Mouse (Mus musculus) kidney, postnatal 0 days (tissue): Measurements from ENCODE around the gene Suclg2. TPM values are rescaled to one million over a fixed set of nuclear protein-coding genes. Genes with fewer than 3 reads are reported as not detected.

Experiments
- ATAC-seq: fragments of 200-750 bp; cut with Nextera tagmentation; replicated peaks from 2 replicates; pipeline ENCODE4 v1.8.0; 2017; ENCODE audit warnings: low read depth, moderate number of reproducible peaks, moderate TSS enrichment, moderate library complexity; ENCODE audit not compliant: low FRiP score
- DNase-seq: peaks from one replicate; pipeline ENCODE4 v3.0.0-alpha.2; 2016; ENCODE audit warnings: low spot score
- H3K27ac ChIP-seq: fragments of 300-500 bp; sonication (generic); 2 replicates; pipeline ENCODE4 v1.5.1; 2014; ENCODE audit warnings: mild to moderate bottlenecking
- H3K27me3 ChIP-seq: fragments of 300-500 bp; sonication (generic); 2 replicates; pipeline ENCODE4 v1.6.1; 2014; ENCODE audit warnings: low read length, mixed read lengths; ENCODE audit not compliant: insufficient read depth
- H3K36me3 ChIP-seq: fragments of 300-500 bp; sonication (generic); 2 replicates; pipeline ENCODE4 v1.6.1; 2014; ENCODE audit warnings: low read length, mixed read lengths; ENCODE audit not compliant: insufficient read depth
- H3K4me1 ChIP-seq: fragments of 300-500 bp; sonication (generic); replicated peaks from 2 replicates; pipeline ENCODE4 v1.6.1; 2014; ENCODE audit warnings: antibody characterized with exemption, low read length, mixed read lengths; ENCODE audit not compliant: insufficient read depth
- H3K4me2 ChIP-seq: fragments of 300-500 bp; sonication (generic); 2 replicates; pipeline ENCODE4 v1.6.1; 2014; ENCODE audit warnings: mild to moderate bottlenecking, low read length, moderate library complexity, mixed read lengths
- H3K4me3 ChIP-seq: fragments of 300-500 bp; sonication (generic); replicated peaks from 2 replicates; pipeline ENCODE4 v1.5.1; 2014; ENCODE audit warnings: low read depth, low read length
- H3K9ac ChIP-seq: fragments of 300-500 bp; sonication (generic); 2 replicates; pipeline ENCODE4 v1.6.1; 2014; ENCODE audit warnings: low read depth, low read length
- H3K9me3 ChIP-seq: fragments of 300-500 bp; sonication (generic); replicated peaks from 2 replicates; pipeline ENCODE4 v1.6.1; 2016; ENCODE audit warnings: low read length, inconsistent platforms, mixed read lengths
- CTCF ChIP-seq: IDR thresholded peaks from 2 replicates; pipeline ENCODE4 v1.5.1; 2016; ENCODE audit warnings: antibody characterized with exemption, low read depth, mild to moderate bottlenecking, moderate library complexity
- WGBS: fragments of 180-500 bp; shearing (Covaris S2); extraction: QIAGEN DNeasy Blood & Tissue Kit; methylation state at CpG from one replicate; pipeline ENCODE4 v1.1.7; 2014; 5-methylcytosine and 5-hydroxymethylcytosine counted together
- polyA plus RNA-seq: library from polyadenylated mRNA; unstranded; fragments of >200 nt; fragmentation: Nextera tagmentation; extraction: Ambion mirVana; gene quantifications from 2 replicates; pipeline ENCODE4 v1.2.1, GENCODE M21; 2015

Suclg2 gene
- polyA plus RNA-seq, 1 experiment from 2014 or later: 143 TPM

GRCm38 (mm10) chr6:95546189-95546832, 172.3 kb downstream of the Suclg2 start:
- H3K9ac ChIP-seq: no peak overlapping the region
- ATAC-seq: no peak
- H3K4me2 ChIP-seq: no peak overlapping the region
- no peak for TF ChIP-seq CTCF
- H3K9me3 ChIP-seq: no peaks in the 10 kb centered on the region
- H3K4me1 ChIP-seq: 0 out of 2 replicates have a peak, but pooled peaks cover 3% of the 10 kb centered on the region
- no peaks in the 10 kb centered on the region; the same call in 1 of the 2 replicates for H3K36me3 ChIP-seq
- H3K27me3 ChIP-seq: no peaks in the 10 kb centered on the region
- no peak overlapping the region for H3K27ac ChIP-seq
- no peak overlapping the region for H3K4me3 ChIP-seq
- 69% methylated on average over 7 of the region's 7 CpGs for WGBS
- peak; percentile 9 for DNase-seq

GRCm38 (mm10) chr6:95545714-95546113, 172.9 kb downstream of the Suclg2 start:
- Histone ChIP-seq H3K4me1 (0 out of 2 replicates have a peak, but pooled peaks cover 3% of the 10 kb centered on the region), H3K4me2 (no peak overlapping the region), H3K27me3 (no peaks in the 10 kb centered on the region), H3K9me3 (no peaks in the 10 kb centered on the region), H3K27ac (no peak overlapping the region), H3K9ac (no peak overlapping the region), H3K36me3 (no peaks in the 10 kb centered on the region; the same call in 1 of the 2 replicates), H3K4me3 (no peak overlapping the region)
- ATAC-seq (no peak), DNase-seq (peak; percentile 16)
- no peak for TF ChIP-seq CTCF

DNA sequence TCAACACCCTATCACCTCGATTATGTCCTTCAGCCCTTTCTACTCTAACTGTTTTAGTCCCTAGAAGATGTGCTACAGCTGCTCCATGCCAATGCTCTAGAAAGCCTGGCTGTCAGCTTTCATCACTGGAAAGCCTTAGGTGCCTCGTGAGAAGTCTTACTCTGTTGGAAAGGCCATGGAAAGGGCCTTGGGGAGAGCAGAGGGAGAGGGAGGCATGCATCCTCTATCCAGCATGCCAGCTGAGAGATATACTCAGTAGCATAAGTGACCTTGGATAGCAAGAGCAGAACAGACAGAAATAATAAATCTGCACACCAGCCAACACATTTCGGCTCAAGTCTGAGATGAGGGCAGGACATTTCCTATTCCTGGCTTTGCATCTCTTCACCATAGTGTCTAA, 173.3 kb downstream of the Suclg2 start:
- no peak overlapping the region for H3K9ac ChIP-seq
- H3K27ac ChIP-seq: no peak overlapping the region
- H3K4me1 ChIP-seq: 0 out of 2 replicates have a peak, but pooled peaks cover 3% of the 10 kb centered on the region
- H3K27me3 ChIP-seq: no peaks in the 10 kb centered on the region
- DNase-seq (no peak), ATAC-seq (no peak)
- TF ChIP-seq CTCF: no peak
- no peaks in the 10 kb centered on the region for H3K9me3 ChIP-seq
- no peaks in the 10 kb centered on the region; the same call in 1 of the 2 replicates for H3K36me3 ChIP-seq
- H3K4me2 ChIP-seq: no peak overlapping the region
- no peak overlapping the region for H3K4me3 ChIP-seq
- 77% methylated on average over 3 of the region's 3 CpGs for WGBS

GRCm38 (mm10) chr6:95535191-95535590, 183.4 kb downstream of the Suclg2 start:
- WGBS: 67% methylated on average over 3 of the region's 3 CpGs
- H3K4me2 ChIP-seq: no peak overlapping the region

GRCm38 (mm10) chr6:95519846-95520245, 198.8 kb downstream of the Suclg2 start:
- Histone ChIP-seq H3K4me3 (no peak overlapping the region), H3K27ac (no peak overlapping the region), H3K27me3 (no peaks in the 10 kb centered on the region), H3K9ac (no peak overlapping the region), H3K9me3 (no peaks in the 10 kb centered on the region), H3K4me2 (no peak overlapping the region), H3K4me1 (no peaks in the 10 kb centered on the region), H3K36me3 (no peaks in the 10 kb centered on the region)
- DNase-seq (peak; percentile 45), ATAC-seq (no peak)
- WGBS: 15% methylated on average over 2 of the region's 2 CpGs
- no peak for TF ChIP-seq CTCF

More at GRCm38 (mm10) chr6:95535191-95535590, 183.4 kb downstream of the Suclg2 start:
- H3K27ac ChIP-seq: no peak overlapping the region
- no peak for ATAC-seq
- H3K4me3 ChIP-seq: no peak overlapping the region
- no peak for TF ChIP-seq CTCF
- no peak for DNase-seq
- no peaks in the 10 kb centered on the region for H3K4me1 ChIP-seq
- H3K9me3 ChIP-seq: no peaks in the 10 kb centered on the region
- 0 out of 2 replicates have a peak, but pooled peaks cover 3% of the 10 kb centered on the region for H3K36me3 ChIP-seq
- no peaks in the 10 kb centered on the region for H3K27me3 ChIP-seq
- no peak overlapping the region for H3K9ac ChIP-seq

- Histone ChIP-seq H3K4me2 (no peak overlapping the region), H3K9me3 (no peaks in the 10 kb centered on the region), H3K4me3 (no peak overlapping the region), H3K4me1 (no peaks in the 10 kb centered on the region), H3K36me3 (no peaks in the 10 kb centered on the region), H3K27me3 (no peaks in the 10 kb centered on the region), H3K27ac (no peak overlapping the region), H3K9ac (no peak overlapping the region)
- WGBS: 85% methylated on average over 2 of the region's 2 CpGs
- TF ChIP-seq CTCF: peak; percentile 63
- ATAC-seq (no peak), DNase-seq (peak; percentile 39)
Measured at GRCm38 (mm10) chr6:95518406-95518805, 200.2 kb downstream of the Suclg2 start.

GRCm38 (mm10) chr6:95515721-95516120, 202.9 kb downstream of the Suclg2 start:
- H3K27me3 ChIP-seq: no peaks in the 10 kb centered on the region
- no peaks in the 10 kb centered on the region for H3K9me3 ChIP-seq
- no peak overlapping the region for H3K4me2 ChIP-seq
- WGBS: 68% methylated on average over 5 of the region's 5 CpGs
- TF ChIP-seq CTCF: no peak
- ATAC-seq: no peak
- H3K4me1 ChIP-seq: no peaks in the 10 kb centered on the region
- H3K9ac ChIP-seq: no peak overlapping the region
- no peaks in the 10 kb centered on the region for H3K36me3 ChIP-seq
- DNase-seq: no peak
- H3K4me3 ChIP-seq: no peak overlapping the region
- H3K27ac ChIP-seq: no peak overlapping the region
